Comparison of ENCODE assay signal across 8 mouse cellular contexts in the genomic region with DNA sequence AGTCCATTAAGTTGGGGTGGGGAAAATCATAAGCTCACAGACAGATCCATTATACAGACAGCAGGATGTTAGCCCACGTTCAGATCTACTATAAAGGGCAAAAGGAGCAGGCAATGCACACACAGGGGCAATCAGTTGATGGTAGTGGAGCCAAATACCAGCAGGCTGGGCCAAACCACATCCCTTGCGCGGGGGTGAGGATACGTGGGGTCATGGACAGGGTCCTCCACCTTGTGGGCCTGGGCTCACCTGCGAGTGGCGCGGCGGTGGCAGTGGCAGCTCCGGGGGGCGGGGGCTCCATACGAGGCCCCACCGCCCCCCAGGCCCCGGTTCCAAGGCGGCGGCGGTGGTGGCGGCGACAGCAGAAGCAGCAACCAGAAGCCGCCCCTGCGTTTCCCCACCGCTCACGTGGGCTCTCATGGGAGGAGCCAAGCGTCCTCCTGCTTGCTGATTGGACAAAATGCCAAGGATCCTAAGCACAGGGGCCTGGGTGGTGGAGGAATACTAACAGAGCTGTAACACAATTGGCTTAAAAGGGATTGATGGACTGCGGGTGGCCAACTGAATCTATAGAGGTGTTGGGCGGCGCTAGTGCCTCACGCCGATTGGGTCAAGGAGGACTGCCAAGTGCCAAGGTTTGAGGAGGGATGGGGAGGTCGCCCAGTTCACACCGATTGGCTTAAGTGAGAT. TPM values are rescaled to one million over a fixed set of nuclear protein-coding genes. Genes with fewer than 3 reads are reported as not detected.
DNase-seq lines count a peak whose midpoint lies in the region; ATAC-seq lines count a peak whose summit lies in the region.

Gene Elk1 (minus strand): TSS at position 418 of the 690 bp plus-strand sequence.

- peak; percentile 97 for ATAC-seq in erythroid progenitor cell, adult 5-6 weeks (replicated peaks; ENCODE audit: low FRiP score, poor library complexity, severe bottlenecking)
- ATAC-seq in heart, embryonic 13.5 days (ENCODE audit: extremely low read depth, insufficient number of reproducible peaks, low FRiP score, low TSS enrichment), result peak; percentile 89
- ATAC-seq in liver, embryonic 12.5 days, result peak; percentile 95
- peak; percentile 95 for ATAC-seq in stomach, embryonic 15.5 days (ENCODE audit: insufficient read depth, low FRiP score, low read depth)

- no peaks in the 10 kb centered on the region for H3K9me3 ChIP-seq in heart, embryonic 13.5 days
- H3K9me3 ChIP-seq in liver, embryonic 12.5 days (replicated peaks), result no peaks in the 10 kb centered on the region
- H3K9me3 ChIP-seq in stomach, embryonic 15.5 days, result no peaks in the 10 kb centered on the region

- WGBS in heart, embryonic 13.5 days, result 11% methylated on average over 30 of the region's 30 CpGs
- 9% methylated on average over 29 of the region's 30 CpGs for WGBS in liver, embryonic 12.5 days (ENCODE audit: insufficient replicate concordance)
- 21% methylated on average over 30 of the region's 30 CpGs for WGBS in stomach, embryonic 15.5 days

- peak; percentile 92 for DNase-seq in CD4-positive helper T cell, adult 2 months (ENCODE audit: low read depth, low spot score)
- DNase-seq in brain, embryonic 18.5 days (ENCODE audit: low read depth, low spot score), result peak; percentile 88
- peak; percentile 87 for DNase-seq in kidney, postnatal 10 days
- DNase-seq in natural killer cell, adult 2 months (ENCODE audit: low spot score in 2 of 2), result peak; percentile 79 to 86

- peak within 1 kb of the TSS; percentile 74 for H3K27ac ChIP-seq in heart, embryonic 13.5 days (replicated peaks)
- H3K27ac ChIP-seq in liver, embryonic 12.5 days, result peak within 1 kb of the TSS; percentile 48; the same call in 1 of the 2 replicates
- H3K27ac ChIP-seq in stomach, embryonic 15.5 days, result peak within 1 kb of the TSS; percentile 35; the same call in 1 of the 2 replicates

- peaks cover 3% of the 10 kb centered on the region; the same call in 1 of the 2 replicates for H3K36me3 ChIP-seq in heart, embryonic 13.5 days
- H3K36me3 ChIP-seq in liver, embryonic 12.5 days, result 0 out of 2 replicates have a peak, but pooled peaks cover 3% of the 10 kb centered on the region
- H3K36me3 ChIP-seq in stomach, embryonic 15.5 days, result no peaks in the 10 kb centered on the region

- peak within 1 kb of the TSS; percentile 85 for H3K9ac ChIP-seq in heart, embryonic 13.5 days
- peak within 1 kb of the TSS; percentile 57 for H3K9ac ChIP-seq in liver, embryonic 12.5 days
- peak within 1 kb of the TSS; percentile 68 for H3K9ac ChIP-seq in stomach, embryonic 15.5 days

- H3K4me3 ChIP-seq in heart, embryonic 13.5 days, result peak within 1 kb of the TSS; percentile 71
- H3K4me3 ChIP-seq in liver, embryonic 12.5 days, result peak within 1 kb of the TSS; percentile 68
- peak within 1 kb of the TSS; percentile 62 for H3K4me3 ChIP-seq in stomach, embryonic 15.5 days (replicated peaks)

- peak within 1 kb of the TSS; percentile 69 for H3K4me2 ChIP-seq in heart, embryonic 13.5 days
- H3K4me2 ChIP-seq in liver, embryonic 12.5 days, result peak within 1 kb of the TSS; percentile 70
- H3K4me2 ChIP-seq in stomach, embryonic 15.5 days, result peak within 1 kb of the TSS; percentile 49

- H3K27me3 ChIP-seq in heart, embryonic 13.5 days (replicated peaks), result no peaks in the 10 kb centered on the region
- H3K27me3 ChIP-seq in liver, embryonic 12.5 days (replicated peaks), result no peaks in the 10 kb centered on the region
- H3K27me3 ChIP-seq in stomach, embryonic 15.5 days (replicated peaks), result no peaks in the 10 kb centered on the region

- H3K4me1 ChIP-seq in heart, embryonic 13.5 days, result peaks cover 6% of the 10 kb centered on the region; the same call in 1 of the 2 replicates
- H3K4me1 ChIP-seq in liver, embryonic 12.5 days, result peaks cover 8% of the 10 kb centered on the region; the same call in 1 of the 2 replicates
- H3K4me1 ChIP-seq in stomach, embryonic 15.5 days, result no peaks in the 10 kb centered on the region

RNA-seq across cellular contexts. Expression of gene Elk1, which starts in this region (rescaled TPM):
- 1.4 and 2.5 TPM in 2 replicates for total RNA-seq in erythroid progenitor cell, adult 5-6 weeks (2015; ENCODE audit: low replicate concordance)
- total RNA-seq in erythroid progenitor cell, adult 5-6 weeks (2017; ENCODE audit: low replicate concordance), result 0.53 and 2.1 TPM in 2 replicates
- 9.9 and 11.1 TPM in 2 replicates for polyA plus RNA-seq in heart, embryonic 13.5 days (2015; fragmentation: Nextera tagmentation; extraction: Ambion mirVana)
- polyA plus RNA-seq in liver, embryonic 12.5 days (2016; fragmentation: Nextera tagmentation; extraction: Ambion mirVana), result 3.4 and 3.6 TPM in 2 replicates
- 9.3 and 11.8 TPM in 2 replicates for polyA plus RNA-seq in stomach, embryonic 15.5 days (2015; fragmentation: Nextera tagmentation; extraction: Ambion mirVana)

Comparison
In these comparisons a context has a peak if more than half of its experiments do, and no peak if none do; other contexts are left out.
1. Peak in every context shown above with its lines: DNase-seq, ATAC-seq, H3K4me3 ChIP-seq and H3K27ac ChIP-seq.